Mouse (Mus musculus) adrenal gland, postnatal 14 days (tissue): ENCODE data around the gene Vav2. TPM values are rescaled to one million over a fixed set of nuclear protein-coding genes. Genes with fewer than 3 reads are reported as not detected.
A peak's percentile ranks its signal among the peaks of the same experiment; 100 is the strongest.

Experiments used
- DNase-seq: peaks from one replicate; pipeline ENCODE4 v3.0.0; 2021; ENCODE audit warnings: mixed read lengths
- total RNA-seq: library from RNA; stranded (reverse); gene quantifications from 2 replicates; pipeline ENCODE4 v1.2.3, GENCODE M21; 2021

The Vav2 gene
- total RNA-seq, 1 experiment from 2014 or later, result 21.7 TPM

DNA sequence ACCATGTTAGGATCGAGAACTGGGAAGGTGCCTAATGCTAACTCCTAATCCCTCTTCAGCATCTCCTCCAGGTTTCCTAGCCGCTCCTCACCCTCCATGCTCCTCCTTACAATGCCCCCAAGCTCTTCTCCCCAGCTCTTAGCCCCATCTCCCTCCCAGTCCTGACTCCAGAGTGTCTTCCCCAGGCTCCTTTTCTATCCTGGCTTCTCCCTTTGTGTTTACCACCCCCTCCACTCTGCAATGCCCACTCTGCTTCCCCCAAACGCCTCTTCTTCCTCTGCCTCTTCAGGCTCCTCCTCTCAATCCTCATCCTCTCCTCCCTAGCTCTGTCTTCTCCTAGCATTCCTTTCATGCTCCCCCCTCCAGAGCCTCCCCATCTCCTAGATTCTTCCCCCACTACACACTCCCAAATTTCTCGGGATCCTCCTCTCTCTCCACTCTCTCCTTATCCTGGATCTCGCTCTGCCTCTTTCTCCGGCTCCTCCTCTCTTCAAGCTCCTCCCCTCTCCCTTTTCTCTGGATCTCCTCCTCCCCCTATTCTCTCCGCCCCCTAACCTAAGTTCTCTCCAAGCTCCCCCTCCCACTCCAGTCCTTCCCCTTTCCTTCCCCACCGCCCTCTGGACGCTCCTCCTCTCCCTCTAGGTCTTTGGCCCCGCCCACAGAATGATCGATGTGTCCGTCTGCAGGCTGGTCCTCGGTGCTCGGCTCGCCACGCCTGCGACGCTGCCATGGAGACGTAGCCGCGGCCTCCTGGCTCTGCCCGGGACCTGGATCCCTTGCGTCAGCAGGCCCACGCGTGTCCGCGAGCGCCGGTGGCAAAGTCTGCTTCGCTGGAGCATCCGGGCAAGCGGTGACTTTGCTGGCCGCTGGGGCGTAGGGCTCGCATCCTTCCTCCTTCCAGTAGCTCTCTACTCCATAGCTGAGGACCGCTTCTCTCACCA lies 15.2 kb upstream of the Vav2 start, which contains the start of gene Brd3os:
Gene Brd3os, plus strand, starts transcription at position 558 of the 941 bp plus-strand sequence.
- peak; percentile 98 for DNase-seq

- DNase-seq, result peak; percentile 75
Observed at GRCm38 (mm10) chr2:27438281-27438680, 11.4 kb upstream of the Vav2 start.

- DNase-seq, result peak; percentile 71
Observed at GRCm38 (mm10) chr2:27437876-27438275, 11.0 kb upstream of the Vav2 start.

DNA sequence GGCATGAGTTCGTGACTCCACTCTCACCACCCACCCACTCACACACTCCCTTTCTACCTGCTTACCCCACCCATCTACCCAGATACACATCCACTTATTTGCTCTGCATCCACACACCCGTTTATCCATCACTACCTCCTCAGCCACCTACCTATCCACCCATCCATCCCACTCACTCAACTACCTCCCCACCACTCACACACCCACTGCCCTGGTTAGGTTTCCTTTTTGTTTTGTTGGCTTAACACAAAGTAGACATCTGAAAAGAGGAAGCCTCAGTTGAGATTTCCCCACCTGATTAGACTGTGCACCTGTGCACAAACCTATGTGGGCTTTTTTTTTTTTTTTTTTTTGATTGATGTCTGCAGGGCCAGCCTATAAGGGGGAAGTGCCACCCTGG lies 5.8 kb upstream of the Vav2 start:
- no peak for DNase-seq

DNA sequence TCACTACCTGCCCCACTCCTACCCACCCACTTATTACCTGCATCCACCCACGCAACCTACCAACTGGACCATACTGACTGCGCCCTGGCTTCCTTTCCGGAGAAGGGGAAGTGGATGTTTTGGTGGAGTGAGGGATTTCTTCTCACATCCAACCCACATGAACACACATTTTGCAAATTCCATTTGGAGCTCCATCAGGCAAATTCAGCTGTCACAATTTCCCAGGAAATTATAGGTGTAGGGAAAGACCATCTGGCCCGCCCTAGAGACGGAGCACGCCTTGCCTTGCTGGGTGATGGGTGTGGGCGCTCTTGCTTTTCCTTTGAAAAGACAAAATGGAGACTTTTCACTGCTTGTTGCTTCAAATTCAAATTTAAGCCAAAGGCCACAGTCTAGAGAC lies 3.8 kb upstream of the Vav2 start:
- no peak for DNase-seq

DNA sequence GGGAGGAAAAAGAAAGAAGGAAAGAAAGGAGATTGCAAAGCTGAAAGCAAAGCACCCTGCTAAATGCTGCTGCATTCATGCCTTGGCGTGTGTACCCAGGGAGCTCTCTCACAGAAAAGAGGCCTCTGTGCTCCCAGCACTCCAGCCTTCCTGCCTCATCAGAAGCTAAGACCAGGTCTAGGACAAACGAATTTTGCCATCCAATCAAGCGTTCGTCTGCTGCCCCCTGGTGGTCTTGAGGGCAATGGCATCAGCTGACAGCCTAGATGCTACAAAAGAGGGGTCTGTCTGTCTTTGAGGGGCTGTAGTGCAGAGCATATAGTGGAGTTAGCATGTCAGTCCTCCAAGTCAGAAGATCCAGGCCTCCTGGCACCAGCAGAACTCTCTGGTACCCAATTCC lies 1.2 kb upstream of the Vav2 start:
- peak; percentile 92 for DNase-seq

GRCm38 (mm10) chr2:27426406-27426854 lies 403 bp downstream of the Vav2 start:
- peak; percentile 75 for DNase-seq

DNA sequence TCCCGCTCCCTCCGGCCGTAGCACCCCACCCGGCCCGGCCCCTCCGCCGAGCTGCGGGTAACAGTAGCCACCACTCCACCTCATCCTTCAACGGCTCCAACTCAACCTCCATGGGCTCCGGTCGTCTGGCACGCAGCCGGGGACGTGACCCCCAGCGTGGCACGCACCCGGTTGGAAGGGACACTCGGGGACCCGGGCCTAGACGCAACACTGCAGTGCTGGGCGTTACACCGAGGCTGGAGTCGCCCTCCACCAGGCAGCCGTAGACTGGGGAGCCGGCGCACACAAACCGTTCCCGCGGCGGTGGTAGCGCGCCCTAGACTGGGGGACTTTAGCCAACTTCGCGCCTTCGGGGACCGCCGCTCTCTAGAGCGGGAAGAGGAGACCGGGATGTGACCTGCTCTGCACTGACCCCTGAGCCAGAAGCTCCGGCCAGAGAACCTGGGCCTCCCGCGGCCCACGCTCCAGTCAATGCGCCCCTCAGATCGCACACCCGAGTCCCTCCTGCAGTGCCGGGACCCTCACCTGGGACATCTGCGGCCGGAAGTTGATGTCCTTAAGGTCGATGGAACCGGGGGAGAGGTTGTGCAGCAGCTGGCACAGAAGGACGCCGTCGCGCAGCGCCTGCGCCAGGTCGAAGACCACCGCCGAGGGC lies 955 bp downstream of the Vav2 start:
- DNase-seq, result peak; percentile 67

DNA sequence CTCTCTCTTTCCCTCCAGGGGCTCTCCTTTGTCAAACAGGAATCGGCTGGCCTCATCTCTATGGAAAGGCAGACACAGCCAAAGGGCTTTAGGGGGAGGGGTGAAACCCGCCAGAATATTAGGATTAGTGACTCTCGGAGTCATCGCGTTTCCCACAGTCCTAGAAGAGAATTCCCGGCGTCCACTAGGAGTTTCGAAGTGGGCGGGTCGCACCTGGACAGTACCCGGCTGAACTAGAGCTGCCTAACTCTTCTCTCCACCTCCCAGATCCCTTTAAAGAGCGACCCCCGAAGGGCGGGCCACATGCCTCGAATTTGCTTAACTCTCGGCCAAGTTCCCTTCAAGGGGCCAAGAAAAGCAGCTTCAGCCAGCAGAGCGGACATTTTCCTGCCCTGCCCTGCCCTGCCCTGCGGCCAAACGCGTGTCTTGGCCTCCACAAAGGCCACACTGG lies 1.6 kb downstream of the Vav2 start:
- peak; percentile 52 for DNase-seq

DNA sequence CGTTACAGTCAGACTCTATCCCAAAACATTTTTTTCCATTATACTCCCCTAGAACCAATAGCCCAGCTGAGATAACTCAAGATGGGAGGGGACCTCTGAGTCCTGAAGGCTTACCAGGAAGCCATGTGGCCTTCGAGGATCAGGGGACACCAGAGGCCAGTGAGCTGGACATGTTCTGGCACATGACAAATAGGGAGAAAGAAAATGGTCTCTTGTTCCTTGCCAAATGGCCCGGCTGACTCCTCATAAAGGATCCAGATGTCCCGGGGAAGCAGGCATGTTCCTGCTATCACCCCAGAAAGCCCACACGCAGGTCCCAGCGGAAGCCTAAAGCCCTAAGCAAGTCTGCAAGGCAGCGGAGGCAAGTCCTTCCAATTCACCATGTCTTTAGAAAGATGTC lies 3.2 kb downstream of the Vav2 start:
- DNase-seq, result no peak

DNA sequence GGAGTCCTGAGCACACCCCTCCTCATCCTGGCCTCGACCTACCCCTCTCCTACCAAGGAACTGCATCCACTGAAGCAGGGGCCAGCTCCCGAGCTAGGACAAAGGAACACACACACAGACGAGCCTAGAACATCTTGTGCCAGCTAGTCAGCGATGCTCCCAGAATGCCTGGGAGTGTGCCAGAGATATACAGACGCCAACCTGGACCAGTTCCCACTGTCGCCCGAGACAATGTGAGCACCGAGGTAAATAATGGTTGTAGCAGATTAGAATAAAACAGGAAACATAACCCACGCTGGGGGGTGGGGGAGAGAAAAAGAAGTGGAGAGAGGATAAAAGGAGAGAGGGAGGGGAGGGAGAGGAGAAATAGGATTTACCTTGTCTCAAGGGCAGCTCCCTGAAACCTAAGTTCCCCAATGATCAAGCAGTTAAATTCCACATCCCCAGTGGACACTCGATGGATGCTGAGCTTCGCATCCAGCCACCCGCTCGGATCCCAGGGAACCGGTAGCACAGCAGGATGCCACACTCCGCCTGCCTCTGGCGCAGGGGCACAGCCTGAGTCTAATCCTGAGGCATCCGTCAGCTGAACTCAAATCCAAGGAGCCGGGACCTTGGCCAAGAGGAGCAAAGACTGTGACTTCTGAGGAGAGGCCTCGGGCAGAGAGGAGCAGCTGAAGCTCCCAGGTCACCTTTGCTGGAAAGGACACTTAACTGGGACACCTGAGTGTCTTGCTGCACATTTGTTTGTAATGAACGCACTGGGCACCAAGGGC lies 5.4 kb downstream of the Vav2 start:
- DNase-seq, result peak; percentile 62

DNA sequence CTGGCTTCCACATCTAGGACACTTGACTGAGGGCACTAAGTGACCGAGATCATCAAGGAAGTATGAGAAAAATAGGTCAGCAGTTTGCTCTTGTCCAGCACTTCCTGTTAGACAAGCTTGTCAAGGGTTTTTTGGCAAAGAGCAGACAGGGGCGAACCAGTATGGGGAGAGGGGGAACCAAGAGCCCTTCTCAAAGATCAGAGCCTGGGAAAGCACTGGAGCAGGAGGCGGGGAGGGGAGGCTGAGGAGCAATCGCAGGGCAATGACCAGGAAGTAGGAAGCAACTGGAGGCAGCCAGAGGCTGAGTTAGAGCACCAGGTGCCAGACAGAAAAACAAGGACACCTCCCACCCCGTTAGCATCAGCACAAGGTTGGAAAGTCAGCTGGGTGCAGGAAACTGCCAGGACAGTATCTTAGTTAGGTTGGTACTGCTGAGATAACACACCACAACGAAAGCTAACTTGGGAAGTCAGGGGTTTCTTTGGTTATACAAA lies 8.2 kb downstream of the Vav2 start:
- no peak for DNase-seq

- no peak for DNase-seq
Observed at GRCm38 (mm10) chr2:27417648-27418153, 9.1 kb downstream of the Vav2 start.

DNA sequence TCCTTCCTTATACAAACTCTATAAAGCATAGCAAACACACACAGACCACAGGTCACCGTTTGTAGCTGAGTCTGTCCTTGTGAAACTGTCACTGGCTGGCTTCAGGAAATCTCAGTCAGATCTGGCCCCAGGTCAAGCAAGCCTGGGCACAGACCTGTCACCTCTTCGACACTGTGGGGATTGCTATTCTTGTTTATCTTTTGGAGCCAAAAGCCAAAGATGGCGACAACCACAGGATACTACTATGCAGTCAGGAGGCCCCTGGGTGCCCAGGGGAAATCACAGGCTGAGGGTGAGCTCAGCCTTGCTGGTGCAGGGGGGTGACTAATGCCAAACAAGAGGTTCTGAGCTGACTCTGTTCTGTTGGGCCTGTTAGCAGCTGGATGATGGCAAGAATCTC lies 10.4 kb downstream of the Vav2 start:
- peak; percentile 53 for DNase-seq

GRCm38 (mm10) chr2:27415060-27415783 lies 11.6 kb downstream of the Vav2 start:
- no peak for DNase-seq

GRCm38 (mm10) chr2:27413936-27414657 lies 12.7 kb downstream of the Vav2 start:
- DNase-seq, result no peak

DNA sequence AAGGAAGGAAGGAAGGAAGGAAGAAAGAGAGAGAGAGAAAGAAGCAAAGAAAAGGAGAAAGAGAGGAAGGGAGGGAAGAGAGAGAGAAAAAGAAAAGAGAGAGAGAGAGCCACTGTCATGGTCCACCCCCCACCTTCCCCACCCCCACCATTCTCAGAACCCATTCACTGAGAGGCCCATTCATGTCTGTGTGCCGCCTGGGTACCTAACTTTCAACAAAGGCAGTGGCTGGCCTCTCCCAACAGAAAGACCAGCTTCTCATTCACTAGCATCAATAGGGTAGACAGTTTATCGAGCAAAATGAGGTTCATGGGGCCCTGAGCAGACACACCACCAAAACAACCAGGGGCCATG lies 13.3 kb downstream of the Vav2 start:
- no peak for DNase-seq

DNA sequence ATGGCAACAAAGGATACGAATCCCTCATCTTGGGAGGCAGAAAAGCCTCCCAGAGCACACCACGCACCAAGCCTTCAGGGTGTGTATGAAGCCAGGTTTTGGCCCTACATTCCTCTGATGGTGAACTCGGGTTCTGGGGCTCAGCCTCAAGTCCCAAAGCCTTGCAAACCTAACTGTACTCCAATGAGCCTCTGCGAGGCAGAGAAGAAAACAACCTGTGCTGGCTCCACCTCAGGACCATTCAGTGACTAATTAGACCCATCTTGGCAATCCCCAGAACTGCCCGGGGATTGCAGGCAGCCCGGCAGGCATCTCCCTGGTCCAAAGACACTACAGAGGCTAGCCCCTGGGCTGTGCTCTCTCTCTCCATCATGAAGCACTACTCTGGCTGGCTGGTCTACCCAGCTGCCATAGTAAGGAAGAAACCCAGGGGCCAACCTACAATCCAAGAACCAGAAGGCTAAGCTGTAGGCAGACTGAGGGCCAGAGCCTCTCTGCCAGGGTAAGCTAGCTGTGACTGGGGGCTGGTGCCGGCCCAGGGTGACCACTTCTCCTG lies 14.5 kb downstream of the Vav2 start:
- DNase-seq, result no peak

DNA sequence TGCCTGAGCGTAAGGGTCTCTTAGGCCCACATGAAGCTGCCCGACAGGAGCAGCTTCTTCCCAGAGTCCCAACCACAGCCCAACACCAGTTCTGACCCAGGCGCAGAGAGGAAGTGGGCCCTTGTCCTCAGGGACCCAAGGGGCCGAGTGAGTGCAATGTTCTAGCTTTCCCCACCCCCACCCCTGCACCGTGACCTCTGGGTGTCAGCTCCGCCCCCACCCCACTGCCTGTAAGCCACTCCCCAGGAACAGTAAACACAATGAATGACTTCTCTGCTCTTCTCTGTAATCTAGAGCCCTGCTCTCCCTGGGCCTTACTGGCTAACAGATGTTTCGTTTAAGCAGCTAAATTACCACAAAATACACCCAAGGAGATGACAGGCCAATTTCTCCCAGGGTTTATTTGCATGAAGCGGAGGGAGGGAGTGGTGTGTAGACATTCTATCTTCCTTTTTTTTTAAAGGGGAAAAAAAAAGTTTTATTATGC lies 15.1 kb downstream of the Vav2 start:
- DNase-seq, result peak; percentile 34

DNA sequence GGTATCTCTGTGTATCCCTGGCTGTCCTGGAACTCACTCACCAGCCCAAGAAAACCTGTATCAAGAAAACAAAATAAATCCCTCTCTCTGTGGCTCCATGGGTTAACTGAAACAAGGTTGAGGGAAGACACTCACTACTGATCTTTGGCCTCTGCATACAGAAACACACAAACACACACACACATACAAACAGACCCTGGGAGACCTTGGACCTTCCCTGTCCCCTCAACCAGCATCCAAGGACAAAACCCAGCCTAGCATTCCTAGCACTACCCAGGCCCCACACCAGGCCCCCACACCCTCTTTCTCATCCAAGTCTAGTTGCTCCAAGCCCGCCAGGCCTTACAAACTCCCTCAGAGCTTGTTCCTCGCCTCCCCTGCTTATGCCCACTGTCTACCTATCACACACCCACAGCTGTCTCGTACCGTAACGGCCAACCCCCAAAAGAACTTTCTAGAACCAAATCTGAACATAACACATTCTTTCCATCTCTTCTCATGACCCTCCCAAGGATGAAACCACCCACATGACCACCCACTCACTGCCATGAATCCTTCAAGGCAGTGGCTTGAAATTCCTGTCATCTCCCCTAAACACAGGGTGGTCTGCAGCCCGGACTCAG lies 16.2 kb downstream of the Vav2 start:
- no peak for DNase-seq
